Mouse (Mus musculus): Measurements from ENCODE around the gene Arpc1b.
A peak's percentile ranks its signal among the peaks of the same experiment; 100 is the strongest.
"Not testable (repeated sequence)": the region's sequence is repeated elsewhere in the genome, so short reads cannot be mapped to it uniquely, and the experiment has no call there.

The Arpc1b gene

DNA sequence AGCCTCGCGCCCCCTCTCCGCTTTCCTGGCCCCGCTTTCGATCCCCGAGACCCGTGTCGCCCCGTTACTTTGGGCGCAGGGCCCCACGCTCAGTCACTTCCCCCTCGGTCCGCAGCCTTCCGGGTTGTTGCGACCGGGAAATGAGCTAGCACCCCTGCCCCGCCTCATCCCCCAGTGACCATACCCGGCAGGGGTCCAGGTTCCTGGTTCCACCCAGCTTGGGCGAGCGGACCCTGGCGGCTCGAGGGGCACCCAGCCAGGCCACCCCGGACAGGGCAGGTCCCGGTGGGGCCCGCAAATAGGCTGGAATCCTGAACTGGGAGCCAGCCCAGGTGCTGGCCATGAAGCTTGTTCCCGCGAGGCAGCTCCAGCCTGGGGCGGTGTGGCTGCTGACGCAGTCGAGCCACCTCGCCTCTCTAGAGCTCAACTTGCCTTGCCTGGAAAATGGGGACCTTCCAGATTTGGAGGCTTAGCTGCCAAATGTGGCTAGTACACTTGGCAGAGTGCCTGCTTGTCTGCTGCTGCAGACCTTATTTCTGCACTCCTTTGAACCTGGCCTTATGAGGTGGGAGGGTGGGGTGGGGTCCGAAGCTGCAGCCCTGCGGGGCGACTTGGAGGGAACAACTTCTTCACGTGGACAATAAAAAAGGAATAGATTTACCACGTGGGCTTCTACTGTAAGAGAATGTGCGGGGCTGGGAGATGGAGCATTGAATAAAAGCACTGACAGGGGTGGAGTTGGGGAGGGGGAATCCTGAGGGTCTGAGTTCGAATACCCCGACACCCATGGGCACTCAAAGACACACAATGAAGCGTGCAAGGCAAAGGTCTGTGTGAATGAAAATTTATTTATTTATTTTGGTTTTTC, 825 bp downstream of the Arpc1b start:
- DNase-seq (ENCODE audit: low spot score in 2 of 2), result peak; percentile 45 to 55

DNA sequence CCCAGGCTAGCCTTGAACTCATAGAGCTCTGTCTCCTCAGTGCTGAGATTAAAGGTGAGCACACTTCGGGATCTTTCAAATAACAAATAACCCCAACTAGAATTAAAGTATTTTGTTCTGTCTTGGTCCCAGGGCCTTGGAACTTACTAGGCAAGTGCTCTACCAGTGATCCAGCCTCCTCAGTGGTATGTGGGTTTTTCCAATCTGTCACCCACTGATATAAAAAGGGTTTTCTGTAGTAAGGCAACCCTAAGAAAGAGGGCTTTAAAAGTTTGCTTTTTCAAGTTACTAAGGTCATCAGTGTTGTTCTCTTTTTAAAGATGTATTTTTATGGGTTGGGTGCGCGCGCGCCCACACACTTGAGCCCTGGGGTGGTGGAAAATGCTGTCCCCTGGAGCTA, 1.7 kb downstream of the Arpc1b start:
- no peak for DNase-seq (ENCODE audit: low spot score in 2 of 2)

DNA sequence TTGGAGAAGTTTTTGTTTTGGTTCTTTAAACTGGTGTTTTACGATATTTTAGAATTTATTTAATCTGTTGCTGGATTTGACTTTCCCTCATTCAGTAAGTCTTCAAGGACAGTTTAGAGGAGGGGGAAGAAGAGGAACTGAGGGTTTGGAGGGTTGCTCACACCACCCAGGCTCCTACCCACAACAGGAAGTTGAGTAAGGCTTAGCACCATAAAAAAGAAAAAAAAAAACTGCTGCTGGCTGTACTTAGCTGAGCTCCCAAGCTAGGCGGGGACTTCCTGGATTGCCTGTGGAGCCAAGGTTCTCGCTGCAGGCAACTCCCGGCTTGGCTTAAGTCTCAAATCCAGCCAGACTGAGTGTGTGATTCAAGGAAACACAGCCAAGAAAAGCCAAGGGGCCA, 2.3 kb downstream of the Arpc1b start:
- no peak for DNase-seq (ENCODE audit: low spot score in 2 of 2)

DNA sequence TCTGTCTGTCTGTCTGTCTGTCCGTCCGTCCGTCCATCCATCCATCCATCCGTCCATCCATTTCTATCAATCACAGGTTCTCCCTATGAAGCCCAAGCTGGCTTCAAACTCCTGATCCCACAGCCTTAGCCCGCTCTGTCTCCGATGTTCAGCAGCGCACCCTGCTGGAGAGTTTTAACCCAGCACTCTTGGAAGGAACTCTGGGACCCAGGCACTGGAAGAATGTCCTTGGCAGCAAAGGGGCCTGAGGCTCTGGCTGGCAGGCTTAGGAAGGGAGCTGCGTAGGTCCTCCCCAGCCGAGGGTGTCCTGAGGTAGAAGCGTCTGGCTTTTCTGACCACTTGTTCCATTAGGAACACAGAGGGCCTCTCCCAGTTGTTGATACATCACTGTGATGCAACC, 2.9 kb downstream of the Arpc1b start:
- peak; percentile 45 to 60 for DNase-seq (ENCODE audit: low spot score in 2 of 2)

DNA sequence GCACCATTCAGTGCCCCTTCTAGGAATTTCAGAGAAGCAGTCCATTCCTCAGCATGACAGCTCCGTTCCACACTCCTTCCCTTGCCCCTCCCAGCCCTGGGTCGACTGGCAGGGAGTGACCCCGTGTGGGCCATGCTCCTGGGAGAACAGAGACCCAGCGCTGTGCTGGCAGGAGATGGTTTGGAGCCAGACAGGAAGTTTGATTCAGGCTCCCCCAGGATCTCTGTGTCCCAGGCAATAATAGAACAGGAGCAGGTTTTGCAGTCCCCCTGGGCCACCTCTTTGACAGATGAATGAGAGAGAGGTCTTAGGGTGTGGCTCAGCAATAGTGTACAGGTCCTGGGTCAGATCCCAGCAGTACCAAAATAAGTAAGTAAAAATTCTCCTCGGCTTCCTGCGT, 4.0 kb downstream of the Arpc1b start:
- no peak for DNase-seq (ENCODE audit: low spot score in 2 of 2)

DNA sequence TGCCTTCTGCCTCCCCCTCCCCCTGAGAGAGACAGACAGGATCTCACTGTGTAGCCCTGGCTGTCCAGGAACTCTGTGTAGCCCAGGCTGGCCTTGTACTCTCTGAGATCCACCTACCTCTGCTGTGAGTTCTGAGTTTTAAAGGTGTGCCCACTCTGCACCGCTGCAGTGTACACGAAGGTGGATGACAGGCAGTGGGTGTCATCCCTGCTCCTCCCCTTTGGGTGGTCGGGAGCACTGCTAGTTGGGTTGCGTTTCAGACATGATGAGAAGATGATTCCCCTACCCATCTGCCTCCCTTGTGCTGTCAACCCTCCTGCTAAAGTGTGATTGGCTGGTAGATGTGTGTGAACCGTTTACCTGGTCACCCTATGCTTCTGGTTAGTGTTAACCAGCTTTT, 4.4 kb downstream of the Arpc1b start:
- DNase-seq (ENCODE audit: low spot score in 2 of 2), result no peak

DNA sequence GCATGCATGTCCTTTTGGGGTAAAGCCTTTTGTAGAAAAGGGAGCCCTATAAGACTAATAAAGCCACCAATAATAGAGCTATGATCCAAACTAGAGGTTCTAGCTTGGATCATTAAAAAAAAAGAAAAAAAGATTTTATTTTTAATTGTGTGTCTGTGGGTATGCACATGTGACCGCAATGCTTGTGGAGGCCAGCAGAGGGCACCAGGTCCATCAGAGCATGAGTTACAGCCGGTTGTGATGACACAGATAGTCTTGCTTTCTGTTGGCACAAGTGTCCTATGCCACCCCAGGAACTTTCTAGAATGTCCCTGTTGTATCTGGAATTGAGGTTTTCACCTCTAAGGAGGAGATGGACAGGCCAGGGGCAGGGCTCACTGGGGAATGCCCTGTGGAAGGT, 5.4 kb downstream of the Arpc1b start:
- DNase-seq (ENCODE audit: low spot score in 2 of 2), result no peak

DNA sequence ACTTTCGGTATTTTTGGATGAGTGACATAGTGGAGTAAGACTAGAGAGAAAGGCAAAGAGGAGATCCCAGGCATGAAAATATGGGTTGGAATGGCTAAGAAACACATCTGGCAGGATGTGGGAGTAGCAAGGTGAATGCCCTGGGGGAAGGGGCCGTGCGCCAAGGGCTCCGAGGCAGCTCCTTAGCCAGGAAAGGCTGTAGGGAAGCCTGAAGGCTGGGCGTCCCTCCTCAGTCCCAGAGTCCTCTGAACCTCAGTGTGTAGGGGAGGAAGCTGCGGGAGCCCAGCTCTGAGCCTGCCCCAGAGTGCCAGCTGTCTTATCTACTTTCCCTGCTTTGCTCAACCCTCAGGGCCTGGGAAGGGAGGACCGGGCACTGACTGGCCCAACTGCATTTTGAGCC, 6.9 kb downstream of the Arpc1b start:
- no peak for DNase-seq (ENCODE audit: low spot score in 2 of 2)

DNA sequence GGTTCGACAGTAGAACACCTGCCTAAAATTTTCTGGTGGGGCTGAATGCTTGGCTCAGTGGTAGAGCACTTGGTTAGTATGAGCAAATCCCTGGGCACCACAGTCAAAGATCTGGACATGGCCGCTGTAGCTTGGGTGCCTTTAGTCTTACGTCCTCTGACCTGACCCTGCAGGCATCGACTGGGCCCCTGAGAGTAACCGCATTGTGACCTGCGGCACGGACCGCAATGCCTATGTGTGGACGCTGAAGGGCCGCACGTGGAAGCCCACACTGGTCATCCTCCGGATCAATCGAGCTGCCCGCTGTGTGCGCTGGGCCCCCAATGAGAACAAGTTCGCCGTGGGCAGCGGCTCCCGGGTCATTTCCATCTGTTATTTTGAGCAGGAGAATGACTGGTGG, 9.4 kb downstream of the Arpc1b start:
- no peak for DNase-seq (ENCODE audit: low spot score in 2 of 2)

DNA sequence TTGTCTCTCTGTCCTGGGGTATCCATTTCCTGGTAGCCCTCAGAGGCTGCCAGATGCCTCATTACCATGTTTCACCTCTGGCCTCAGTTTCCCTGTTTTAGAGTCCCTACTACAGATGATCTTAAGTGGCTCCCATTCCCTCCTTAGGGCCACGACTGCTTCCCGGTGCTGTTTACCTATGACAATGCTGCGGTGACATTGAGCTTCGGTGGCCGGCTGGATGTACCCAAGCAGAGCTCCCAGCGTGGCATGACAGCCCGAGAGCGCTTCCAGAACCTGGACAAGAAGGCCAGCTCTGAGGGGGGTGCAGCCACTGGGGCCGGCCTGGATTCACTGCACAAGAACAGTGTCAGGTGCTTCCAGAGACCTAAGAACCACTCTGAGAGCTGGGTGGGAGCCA, 12.6 kb downstream of the Arpc1b start:
- DNase-seq (ENCODE audit: low spot score in 2 of 2), result no peak

DNA sequence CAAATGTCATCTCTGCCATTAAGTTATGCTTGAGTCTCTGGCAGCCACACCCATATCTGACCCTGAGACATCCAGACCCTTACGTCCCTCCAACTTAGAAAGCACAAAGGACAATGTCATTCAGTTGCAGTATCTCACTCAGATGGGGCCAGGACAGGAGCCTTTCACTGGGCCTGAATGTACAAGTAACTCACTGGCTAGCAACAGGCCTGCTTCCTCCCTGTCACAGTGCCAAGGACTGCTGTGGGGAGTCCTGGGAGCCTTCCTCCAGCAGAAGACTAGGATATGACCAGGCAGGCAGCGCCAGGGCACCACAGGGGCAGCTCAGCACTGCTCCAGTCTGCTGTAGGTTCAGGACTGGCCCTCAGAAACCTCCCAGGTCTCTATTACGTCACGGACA, 15.1 kb downstream of the Arpc1b start:
- no peak for DNase-seq (ENCODE audit: low spot score in 2 of 2)

DNA sequence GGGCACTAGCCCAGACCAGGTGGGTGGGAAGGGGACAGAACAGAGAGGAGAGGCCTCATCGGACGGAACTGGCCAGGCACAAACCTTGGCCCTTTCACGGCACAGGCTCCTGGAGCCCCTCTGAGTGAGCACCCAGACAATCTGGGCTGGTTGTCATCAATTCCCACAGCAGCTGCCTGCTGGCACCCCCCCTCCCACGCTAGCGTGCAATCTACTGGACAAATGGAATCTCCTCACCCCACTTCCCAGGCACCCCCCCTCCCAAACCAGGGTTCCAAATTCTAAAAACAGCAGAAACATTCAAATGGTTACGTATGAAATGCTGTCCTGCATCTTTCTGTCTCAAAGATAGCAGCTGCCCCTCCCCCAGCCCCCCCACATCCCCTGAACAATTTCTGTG, 15.8 kb downstream of the Arpc1b start:
- not testable (repeated sequence) for DNase-seq (ENCODE audit: low spot score in 2 of 2)

DNA sequence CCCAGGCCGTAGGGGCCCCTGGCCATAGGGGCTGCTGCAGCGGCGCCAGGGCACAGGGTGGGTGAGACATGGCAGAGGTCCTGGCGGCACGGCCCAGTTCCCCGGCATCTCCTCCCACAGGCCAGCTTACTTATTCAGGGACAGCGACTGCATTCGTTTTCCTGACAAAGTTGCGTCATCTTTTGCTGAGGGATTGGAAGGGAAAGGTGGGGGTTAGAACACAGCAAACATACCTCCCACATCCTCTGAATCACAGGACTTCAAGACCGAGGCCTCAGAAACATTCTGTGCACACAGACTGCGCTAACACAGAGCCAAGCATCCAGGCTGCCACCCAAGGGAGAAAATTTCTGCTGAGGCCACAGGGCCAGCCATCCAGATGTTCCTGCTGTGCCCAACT, 16.2 kb downstream of the Arpc1b start:
- DNase-seq (ENCODE audit: low spot score in 2 of 2), result no peak

DNA sequence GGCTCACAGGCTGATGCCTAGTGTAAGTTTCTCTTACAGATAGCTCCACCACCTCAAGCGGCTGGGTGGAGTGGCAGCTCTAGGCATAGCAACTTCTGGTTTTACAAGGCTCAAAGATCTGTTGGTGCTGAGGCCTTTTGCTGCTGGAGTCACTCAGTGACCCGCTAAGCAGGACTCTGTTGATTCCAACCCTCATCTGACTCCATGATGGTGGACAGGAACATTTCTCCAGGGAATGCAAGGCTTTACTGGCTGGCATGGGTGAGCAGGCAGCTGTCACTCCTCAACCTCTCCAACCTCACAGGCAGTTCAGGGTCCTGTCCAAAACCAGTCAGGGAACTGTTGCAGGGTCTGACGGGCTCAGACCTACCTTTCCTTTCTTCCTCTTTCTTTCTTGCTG, 17.0 kb downstream of the Arpc1b start:
- DNase-seq (ENCODE audit: low spot score in 2 of 2), result no peak

DNA sequence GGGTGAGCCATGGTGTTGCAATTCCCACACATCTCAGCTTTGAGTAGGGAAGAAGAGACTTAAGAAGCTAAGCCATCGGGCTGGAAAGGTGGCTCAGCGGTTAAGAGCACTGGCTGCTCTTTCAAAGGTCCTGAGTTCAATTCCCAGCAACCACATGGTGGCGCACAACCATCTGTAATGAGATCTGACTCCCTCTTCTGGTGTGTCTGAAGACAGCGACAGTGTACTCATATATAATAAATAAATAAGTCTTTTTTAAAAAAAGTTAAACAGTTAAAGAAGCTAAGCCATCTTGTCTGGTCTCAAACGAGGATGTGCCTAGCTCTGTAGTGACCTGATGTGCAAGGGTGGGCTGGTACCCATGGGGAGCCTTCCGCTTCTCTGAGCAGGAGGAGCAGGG, 19.3 kb downstream of the Arpc1b start:
- DNase-seq (ENCODE audit: low spot score in 2 of 2), result not testable (repeated sequence)

DNA sequence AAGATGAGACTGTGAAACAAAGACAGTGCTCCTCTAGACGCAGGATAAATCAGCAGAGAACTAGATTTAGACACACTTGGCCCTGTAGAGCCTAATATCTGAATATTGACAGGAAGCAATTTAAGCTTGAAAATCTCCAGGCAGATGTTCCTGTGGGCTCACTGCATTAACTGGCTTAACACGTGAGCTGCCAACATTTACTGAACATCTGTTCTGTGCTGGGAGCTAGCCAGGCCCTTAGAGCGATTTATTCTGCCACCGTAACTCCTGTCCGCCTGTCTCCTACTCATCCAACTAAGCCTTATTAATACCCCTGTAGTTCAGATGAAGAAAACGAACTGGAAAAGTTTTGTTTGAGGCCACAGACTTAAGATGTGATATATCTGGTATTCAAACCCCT, 24.8 kb downstream of the Arpc1b start:
- DNase-seq (ENCODE audit: low spot score in 2 of 2), result no peak

DNA sequence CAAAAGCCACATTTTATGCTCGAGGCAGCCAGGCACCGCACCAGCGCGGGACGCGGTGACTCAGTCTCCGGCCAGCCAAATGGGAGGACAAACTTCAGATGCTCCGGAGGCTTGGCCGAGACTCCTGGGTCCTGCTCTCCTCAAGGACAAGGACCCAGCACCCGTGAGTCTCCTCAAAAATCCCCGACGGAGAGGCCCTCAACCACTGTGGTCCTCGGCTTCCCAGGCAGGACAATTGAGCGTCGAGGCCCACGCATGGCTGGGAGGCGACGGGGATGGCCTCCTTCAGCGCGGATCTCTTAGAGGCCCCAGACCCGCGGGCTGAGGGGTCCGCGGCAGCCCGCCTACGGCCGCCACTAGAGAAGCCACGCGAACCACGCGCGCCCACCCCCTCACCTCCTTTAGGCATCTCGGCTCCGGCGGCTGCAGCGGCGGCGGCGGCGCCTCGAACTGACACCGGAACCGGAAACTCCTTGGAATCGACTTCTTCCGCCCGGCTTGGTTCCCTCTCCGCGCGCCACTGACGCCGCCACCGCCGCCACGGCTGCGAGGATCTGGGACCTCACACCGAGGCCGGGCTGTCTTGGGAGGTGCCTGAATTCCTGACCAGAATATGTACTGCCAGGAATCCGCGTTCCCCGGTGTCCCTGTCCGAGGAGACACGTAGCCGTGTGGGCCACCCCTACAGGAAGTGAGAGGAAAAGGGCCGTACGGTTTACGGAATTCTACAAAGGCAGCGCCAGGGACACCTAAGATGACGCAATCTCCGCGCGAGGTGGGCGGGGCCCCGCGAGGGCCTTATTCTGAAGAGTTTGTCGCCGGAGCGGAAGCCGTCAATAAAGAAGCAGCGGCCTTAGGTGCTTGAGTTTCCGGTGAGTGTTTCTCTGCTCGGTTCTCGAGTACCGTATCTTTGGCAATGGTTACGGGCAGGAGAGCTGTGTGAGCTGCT, 25.8 kb downstream of the Arpc1b start, which contains the start of the genes Pdap1 and Bud31:
Gene Pdap1 (minus strand): TSS at position 668 of the 949 bp plus-strand sequence.
Gene Bud31 (plus strand): TSS at position 792 of the 949 bp plus-strand sequence.
- peak; percentile 88 to 91 for DNase-seq (ENCODE audit: low spot score in 2 of 2)

DNA sequence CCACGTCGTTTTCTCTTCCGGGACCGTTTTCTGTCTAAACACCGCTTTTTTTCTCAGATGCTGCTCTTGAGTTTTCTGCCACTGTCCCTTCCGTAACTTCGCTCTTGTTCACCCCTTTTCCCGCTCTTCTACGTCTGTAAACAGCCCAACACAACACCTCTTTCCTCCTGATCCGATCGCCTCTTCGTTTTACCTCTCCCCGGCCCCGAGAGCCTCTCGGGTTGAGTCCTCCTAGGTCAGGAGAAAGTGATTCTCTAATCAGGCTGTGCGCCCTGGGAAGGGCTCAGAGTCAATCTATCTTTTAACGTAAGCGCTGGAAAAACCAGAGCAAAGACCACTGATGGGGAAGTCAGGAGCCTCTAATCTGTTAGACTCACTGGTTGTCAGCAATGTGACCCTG, 26.6 kb downstream of the Arpc1b start:
- peak in 1 of 2 experiments; percentile 30 for DNase-seq (ENCODE audit: low spot score in 2 of 2)

DNA sequence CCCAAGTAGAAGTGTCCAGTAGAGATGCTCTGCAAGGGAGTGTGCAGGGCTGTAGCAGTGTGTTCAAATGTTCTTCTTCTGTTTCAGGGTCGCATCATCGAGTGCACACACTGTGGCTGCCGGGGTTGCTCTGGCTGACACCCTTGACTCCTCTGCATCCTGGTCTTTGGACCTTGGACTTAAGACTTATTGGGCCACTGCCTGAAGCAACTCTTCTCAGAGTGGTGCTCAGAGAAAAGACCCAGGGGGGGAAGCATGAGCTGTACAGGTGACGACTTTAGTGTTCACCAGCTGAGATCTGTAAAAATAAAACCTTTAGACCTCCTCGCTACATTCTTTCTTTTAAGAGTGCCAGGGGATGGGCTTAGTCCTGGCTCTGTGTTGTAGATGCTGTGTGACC, 33.7 kb downstream of the Arpc1b start:
- no peak for DNase-seq (ENCODE audit: low spot score in 2 of 2)

DNA sequence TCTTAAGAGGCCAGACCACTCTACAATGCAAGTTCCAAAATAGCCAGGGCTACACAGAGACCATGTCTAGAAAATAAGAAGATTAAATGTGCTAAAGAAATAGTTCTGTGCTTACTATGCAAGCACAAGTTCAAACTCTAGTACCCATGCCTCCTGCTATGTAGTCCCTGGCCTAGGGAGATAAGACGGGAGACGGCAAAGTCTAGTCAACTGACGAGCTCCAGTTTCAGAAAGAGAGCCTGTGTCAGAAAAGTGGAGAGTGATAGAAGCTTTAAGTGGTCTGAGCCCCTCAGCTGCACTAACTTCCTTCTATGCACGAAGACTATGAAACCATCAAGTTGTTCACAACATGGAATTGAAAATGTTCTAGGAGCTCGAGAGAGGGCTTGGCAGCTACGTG, 35.3 kb downstream of the Arpc1b start:
- no peak for DNase-seq (ENCODE audit: low spot score in 2 of 2)

DNA sequence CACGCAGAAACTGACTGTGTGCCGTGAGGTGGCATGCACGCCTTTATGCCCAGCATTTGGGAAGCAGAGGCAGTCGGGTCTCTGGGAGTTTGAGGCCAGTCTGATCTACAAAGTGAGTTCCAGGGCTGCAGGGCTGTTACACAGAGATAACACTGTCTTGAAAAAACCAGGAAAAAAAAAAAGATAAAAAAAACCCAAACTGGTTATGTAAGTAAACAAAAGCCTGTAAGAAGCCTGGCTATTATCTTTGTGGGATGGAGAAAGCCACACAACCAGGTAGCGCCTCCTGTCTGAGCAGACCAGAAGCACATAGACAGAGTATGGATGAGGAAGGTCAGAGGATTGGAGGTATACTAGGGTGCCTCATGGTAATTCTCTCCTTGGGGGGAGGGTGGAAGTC, 38.7 kb downstream of the Arpc1b start:
- no peak for DNase-seq (ENCODE audit: low spot score in 2 of 2)

DNA sequence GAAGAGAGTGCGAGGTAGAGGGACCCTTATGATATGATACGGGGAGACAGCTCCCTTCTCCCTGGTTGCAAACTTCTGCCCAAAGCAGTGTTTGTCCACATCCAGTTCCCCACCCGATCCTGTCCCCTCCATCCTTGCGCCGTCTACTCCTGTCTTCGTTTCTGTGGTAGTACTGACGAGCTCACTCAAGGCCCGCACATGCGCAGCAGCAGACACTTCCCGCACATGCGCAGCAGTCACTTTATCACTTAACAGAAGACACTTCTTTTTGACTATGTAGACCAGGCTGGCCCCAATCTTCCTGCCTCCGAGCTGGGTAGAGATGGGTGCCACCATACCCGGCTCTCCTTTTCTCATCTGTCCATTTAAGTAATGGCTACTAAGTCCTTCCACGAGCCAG, 47.3 kb downstream of the Arpc1b start:
- no peak for DNase-seq (ENCODE audit: low spot score in 2 of 2)

DNA sequence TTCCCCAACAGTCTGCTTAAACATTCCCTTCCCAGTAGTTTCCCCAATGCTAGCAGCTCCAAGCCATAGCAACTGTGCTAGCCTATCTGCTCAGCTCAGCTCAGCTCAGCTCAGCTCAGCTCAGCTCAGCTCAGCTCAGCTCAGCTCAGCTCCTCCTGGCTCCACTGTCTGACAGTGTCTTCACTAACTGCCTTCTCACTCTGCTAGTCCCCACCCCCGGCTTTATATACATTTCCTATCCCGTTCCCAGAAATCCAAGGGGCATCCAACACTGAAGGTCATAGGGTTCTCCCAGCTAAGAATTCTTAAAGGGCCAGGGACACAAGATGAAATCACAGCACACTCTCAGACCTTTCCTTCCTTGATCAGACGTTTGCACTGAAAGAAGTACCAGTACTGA, 50.7 kb downstream of the Arpc1b start:
- no peak for DNase-seq (ENCODE audit: low spot score in 2 of 2)
